Mouse (Mus musculus): ENCODE results near the gene Ptdss2.

The Ptdss2 gene

DNA sequence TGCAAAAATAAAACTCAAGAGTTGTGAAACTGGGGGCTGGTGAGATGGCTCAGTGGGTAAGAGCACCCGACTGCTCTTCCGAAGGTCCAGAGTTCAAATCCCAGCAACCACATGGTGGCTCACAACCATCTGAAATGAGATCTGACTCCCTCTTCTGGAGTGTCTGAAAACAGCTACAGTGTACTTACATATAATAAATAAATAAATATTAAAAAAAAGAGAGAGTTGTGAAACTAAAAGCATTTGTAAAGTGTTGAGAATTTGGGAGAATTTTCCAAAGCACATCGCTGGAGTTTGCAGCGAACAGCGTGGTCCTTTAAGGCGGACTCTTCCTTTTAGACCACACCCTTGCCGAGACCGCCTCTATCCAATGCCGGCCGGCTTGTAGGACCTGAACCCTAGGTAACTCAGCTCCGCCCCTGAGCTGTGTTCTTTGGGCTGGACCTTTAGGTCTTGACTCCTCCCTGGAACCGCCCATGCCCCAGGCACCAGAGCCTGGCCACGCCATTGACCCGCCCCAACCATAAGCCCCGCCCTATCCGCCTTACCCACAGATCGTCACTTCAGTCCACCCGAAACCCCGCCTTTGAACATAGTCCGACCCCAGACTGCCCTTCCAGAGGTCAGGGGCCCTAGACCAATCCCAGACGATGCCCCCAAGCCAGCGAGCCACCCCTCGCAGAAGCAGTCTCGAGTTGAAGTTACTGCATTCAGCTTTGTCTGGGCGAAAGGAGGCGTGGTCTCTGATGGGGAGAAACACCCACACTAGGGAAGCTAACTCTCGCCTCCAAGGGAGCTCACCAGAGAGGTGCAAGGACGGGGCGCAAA lies 721 bp downstream of the Ptdss2 start:
- peak; percentile 96 for DNase-seq (ENCODE audit: low read depth, low spot score)

DNA sequence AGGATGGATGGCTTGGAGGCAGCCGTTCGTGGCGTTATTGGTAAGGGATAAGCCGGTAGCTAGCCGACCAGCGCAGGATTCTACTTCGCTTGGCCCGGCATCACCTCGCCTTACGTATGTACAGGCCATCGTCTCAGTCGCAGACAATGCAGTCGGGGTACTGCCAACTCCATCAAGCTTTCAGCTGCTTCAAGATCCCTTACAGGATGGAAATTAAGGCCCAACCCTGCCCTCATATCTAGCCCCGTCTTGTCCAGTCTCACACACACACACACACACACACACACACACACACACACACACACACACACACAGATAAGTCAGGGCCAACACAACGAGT lies 1.3 kb downstream of the Ptdss2 start:
- no peak for DNase-seq (ENCODE audit: low read depth, low spot score)

DNA sequence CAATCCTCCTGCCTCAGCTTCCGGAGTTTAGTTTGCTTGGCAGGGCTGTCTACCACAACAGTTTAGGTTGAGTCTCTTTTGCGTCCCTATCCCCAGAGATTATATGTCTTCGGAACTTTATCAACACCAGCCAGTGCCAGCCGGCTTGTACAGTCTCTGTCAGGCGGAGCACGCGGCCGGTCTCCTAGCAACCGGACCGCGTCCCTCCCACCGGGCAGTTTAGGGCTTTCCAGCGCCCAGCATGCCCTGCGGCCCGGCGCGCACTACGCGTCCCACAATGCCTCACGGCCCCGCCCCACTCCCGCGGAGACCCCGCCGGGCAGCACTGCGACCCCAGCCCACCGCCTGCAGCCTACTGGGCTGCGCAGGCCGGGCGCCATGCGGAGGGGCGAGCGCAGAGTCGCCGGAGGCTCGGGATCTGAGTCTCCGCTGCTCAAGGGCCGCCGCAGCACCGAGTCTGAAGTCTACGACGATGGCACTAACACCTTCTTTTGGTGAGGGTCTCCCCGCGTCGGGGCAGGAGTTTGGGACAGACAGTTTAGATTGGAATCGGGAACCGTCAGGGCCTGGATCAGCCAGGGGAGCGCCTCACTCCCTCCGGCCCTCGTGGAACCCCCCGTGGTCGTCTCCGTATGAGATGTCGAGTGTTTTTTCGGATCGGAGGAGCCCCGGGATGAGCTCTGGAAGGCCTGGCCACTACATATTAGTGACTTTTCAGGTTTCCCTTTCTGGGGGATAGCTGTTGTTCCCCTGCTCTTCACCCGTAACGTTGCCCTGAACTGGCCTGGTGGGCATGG lies 9.0 kb downstream of the Ptdss2 start:
- peak; percentile 90 for DNase-seq (ENCODE audit: low read depth, low spot score)

DNA sequence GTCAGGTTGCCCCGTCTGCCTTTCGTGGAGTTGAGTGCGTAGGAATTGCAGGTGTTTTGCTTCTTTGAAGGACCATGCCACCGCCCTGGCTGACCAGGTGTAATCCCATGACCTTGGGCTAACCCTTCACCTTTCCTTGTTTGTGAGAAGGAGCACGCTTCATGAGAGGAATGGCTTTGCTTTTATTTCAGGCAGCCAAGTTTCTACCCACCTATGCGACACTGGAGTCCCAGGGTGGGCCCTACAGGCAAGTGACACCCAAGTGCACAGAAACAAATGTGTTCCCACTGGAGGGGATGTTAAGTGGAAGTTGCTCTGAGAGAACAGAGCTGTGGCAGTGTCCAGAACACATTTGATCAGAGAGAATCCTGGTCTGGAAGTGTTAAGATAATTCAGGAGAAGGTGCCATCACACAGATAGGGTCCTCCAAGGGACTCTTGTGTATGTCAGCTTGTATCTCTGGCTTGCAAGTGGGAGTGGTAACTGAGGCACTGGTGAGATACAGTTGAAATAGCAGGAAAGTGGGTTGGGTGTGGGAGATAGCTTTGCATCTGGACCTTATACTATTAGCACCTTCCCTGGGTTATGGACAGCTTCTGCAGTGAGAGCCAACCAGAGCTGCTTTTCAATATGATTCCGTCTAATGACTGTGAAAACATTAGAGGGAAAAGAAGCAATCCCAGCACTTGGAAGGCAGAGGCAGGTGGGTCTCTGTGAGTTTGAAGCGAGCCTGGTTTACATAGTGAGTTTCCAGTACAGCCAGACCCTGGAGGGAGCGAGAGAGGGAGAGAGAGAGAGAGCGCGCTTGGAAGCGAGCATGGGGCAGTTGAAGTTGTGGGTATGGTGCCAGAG lies 9.9 kb downstream of the Ptdss2 start:
- no peak for DNase-seq (ENCODE audit: low read depth, low spot score)

DNA sequence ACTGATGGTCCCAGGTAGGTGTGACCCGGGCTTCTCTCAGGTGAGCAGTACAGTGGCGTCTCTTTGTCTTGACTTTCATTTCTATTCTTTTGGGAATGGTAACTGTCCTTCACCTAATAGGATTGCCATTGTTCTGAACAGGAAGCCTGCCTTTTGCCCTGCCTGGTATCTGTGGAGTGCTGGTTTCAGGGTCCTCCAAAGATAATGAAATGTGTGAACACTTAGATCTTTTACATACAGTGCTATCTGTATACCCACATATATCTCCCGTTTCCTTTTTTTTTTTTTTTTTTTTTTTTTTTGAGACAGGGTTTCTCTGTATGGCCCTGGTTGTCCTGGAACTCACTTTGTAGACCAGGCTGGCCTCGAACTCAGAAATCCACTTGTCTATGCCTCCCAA lies 19.1 kb downstream of the Ptdss2 start:
- no peak for DNase-seq (ENCODE audit: low read depth, low spot score)

DNA sequence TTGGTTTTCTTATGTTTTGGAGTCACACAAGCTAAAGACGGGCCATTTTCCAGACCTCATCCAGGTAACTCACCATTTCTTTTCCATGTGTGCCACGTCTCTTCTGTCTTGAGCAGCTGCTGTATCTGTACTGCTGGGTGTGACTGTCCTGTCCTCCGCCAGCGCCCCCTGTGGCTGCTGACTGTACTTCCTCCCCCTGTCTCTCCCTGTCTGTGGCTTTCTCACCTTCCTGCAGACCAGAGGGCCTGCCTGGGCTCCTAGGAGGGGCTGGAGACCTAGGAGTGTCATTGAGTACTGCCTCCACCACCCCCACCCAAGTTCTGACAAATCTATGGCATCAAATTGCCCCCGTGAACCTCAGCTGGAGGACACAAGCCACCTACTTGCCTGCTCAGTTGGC lies 20.9 kb downstream of the Ptdss2 start:
- no peak for DNase-seq (ENCODE audit: low read depth, low spot score)

DNA sequence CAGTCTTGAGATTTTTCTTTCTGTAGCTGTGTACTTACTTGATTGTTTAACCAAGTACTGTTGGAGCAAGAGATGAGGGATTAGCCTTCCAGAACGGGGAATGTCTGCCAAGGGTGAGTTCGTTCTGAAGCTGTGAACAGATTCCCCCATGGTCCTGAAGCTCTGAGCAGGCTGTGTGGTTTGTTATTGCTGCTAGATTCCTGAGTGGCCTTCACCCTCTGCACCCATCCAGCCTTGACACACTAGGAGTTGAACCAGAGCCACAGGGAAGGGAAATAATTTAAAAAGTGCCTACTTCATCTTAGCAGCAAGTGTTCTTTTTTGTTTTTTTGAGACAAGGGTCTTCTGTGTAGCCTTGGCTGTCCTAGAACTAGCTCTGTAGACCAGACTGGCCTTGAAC lies 21.7 kb downstream of the Ptdss2 start:
- no peak for DNase-seq (ENCODE audit: low read depth, low spot score)

DNA sequence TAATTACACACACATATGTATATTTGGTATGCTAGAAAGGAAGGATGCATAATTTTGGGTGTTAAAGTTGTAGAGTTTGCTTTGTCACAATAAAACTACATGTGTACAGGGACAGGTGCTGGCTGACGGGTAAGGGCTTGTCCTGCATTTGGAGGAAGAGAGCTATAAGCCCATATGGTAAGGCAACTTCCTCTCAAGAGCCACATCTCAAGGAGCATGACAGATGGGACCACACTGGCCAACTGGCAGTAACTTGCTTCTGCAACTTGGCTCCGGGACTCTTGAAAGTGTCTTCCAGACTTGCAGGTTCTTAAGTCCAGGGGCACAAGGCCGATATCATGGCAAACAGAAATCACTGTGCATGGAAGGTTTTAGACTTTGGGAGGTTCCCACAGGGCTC lies 22.5 kb downstream of the Ptdss2 start:
- no peak for DNase-seq (ENCODE audit: low read depth, low spot score)

DNA sequence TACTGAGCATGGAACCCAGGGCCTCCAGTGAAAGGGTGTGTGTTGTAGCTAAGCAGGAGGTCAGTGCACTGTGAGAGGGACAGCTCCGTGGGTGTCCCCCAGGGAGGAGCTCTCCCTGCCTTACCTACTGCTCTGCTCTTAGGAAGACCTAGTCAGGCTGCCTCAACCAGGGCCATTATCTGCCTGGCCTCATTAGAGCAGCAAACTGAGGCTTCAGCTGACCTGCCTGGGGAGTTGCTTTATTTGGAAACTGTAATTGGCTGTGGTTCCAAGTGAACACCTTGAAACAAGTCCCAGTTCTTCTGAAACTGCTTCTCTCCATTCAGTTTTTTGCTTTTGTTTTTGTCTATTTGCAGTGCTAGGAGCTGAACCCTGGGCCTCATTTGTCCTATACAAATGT lies 23.2 kb downstream of the Ptdss2 start:
- DNase-seq (ENCODE audit: low read depth, low spot score), result no peak

DNA sequence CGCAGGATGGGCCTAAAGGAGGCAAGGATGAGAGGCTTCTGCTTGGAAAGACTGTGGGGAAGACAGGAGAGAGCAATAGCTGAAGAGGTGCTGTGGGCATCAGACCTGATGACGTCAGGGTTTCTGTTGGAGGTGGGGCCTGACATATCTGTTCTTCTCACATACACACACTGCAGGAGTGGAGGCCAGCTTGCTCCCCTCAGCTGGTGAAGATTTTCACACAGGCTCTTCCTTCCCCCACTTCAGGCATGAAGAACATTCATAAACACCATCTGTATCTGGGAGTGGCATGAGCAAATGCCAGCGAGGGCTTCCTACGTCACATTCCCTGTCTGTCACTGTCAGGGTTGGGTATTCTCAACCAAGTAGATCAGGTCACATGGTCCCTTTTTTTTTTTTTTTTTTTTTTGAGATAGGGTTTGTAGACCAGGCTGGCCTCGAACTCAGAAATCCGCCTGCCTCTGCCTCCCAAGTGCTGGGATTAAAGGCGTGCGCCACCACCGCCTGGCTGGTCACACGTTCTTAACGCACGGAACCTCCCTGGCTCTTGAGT lies 23.9 kb downstream of the Ptdss2 start:
- DNase-seq (ENCODE audit: low read depth, low spot score), result no peak

DNA sequence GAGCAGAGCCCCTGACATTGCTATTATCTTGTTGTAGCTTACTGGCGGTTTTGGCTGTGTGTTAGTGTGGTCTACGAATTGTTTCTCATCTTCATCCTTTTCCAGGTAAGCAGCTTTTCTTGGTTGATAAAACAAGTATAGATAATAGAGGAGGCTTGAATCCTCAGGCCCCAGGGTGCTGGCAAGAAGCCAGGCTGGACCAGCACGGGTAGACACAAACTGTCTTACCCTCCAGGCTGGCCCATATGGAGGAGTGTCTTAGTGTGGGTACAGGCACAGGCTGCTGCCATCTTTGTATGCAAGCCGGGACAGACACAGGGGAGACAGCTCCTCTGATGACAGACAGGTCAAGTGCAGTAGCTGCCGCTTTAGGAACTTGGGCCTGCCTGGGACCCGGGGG lies 24.9 kb downstream of the Ptdss2 start:
- DNase-seq (ENCODE audit: low read depth, low spot score), result no peak

DNA sequence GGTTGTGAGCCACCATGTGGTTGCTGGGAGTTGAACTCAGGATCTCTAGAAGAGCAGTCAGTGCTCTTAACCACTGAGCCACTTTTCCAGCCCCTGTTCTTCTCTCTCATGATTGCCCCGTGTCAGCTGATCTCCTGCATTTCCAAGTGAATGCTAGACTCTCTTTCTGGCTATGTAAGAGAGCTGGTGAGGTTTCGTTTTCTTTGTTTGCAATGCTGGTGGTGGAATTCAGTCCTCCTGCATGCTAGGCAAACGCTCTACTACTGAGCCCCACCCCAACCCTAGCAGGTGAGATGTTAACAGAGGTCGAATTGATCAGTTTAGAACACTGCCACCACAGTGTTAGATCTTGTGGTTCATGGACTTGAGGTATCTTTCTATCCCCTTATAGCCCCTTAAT lies 26.5 kb downstream of the Ptdss2 start:
- no peak for DNase-seq (ENCODE audit: low read depth, low spot score)

DNA sequence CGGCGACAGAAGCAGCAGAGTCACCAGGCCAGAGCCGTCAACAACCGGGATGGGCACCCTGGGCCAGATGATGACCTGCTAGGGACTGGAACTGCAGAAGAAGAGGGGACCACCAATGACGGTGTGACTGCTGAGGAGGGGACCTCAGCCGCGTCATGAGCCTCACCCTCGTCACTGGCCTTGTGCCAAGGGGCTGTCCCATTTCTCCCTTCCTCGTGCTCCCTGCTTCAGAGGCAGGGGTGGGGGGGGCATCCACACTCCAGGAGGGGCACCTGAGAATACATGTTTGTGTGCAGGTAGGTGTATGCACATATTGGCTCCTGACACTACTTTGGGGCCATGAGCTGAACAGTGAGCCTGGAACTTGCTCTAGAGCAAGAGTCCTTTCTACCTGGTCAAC lies 33.2 kb downstream of the Ptdss2 start:
- no peak for DNase-seq (ENCODE audit: low read depth, low spot score)

DNA sequence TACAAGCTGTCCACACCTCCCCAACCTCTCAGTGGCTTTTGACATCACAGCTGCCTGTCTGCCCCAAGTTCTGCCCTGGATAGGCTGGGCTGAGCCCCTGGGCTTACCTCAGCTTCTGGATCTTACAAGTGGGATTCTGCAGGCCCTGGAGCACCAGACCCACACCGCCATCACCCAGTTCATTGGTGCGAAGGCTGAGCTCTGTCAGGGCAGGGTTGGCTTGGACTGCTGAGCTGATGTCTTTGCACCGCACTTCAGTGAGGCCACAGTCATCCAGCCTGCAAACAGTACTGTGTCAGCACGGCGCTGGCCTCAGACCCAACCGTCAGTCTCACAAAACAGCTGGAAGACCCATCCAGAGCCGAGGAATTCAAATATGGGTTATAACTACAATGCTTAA lies 42.2 kb downstream of the Ptdss2 start:
- DNase-seq (ENCODE audit: low read depth, low spot score), result no peak

DNA sequence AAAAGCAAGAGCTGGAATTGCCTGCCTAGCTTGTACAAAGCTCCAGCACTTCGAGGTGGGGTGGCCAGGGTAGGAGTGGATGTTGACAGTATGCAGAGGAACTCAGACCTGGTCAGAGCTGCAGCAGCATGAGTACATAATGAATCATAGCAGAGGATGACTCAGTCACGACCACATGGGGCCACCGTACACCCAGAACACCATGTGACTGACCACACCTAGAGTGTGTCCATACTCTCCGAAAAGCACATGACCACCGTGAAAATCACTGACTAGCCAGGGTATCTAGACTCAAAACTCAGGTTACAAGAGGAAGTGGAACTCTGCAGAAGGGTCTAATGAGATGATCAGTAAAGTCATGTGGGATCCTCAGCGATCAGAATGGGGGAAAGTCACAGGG lies 42.7 kb downstream of the Ptdss2 start:
- DNase-seq (ENCODE audit: low read depth, low spot score), result no peak

DNA sequence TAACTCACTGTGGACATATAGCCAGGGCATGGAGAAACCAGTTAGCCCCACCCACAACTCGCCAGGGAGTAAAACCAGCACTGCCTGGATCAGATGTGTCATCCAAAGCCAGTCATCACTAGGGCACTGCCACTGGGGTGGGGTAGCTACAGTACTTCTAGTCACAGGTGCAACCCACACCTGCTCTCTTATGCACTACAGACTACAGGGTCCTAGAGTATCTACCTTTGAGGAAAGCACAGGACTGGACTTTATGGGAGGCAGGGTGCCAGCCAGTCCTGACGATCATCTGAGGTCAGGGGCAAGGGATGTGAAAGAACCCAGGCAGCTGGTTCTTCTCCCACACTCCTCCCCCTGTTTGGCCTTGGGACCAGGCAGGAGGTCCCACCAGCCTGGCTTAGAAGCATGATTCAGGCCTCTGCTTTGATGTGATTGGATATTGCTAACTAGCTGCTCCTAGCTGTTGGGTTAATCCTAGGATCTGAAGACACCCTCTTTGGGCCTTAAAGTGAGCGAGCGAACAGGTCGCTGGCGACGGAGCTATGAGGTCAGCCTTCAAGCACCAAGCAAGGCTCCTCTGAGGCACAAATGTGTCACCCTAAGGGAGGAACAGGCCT lies 45.8 kb downstream of the Ptdss2 start:
- no peak for DNase-seq (ENCODE audit: low read depth, low spot score)

DNA sequence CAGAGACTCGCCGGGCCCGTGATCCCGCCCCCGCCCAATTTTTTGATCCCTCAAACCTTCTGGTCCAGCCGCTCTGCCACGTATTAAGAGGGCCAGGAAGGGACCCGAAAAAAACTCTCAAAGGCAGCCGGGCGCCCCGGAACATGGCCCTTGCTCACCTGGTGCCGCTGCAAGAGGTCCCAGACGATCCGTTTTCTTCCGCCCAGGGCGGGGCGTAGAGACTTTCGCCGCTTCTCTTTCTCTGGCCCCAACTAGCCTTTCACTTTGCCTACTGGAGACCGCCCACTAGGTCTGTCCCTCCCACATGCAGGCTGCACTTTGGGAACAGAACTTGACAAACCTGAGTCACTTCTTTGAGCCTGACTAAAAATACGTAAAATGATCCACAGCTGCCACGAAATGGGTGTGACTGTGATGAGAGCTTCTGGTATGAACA lies 46.4 kb downstream of the Ptdss2 start:
- peak; percentile 29 for DNase-seq (ENCODE audit: low read depth, low spot score)

DNA sequence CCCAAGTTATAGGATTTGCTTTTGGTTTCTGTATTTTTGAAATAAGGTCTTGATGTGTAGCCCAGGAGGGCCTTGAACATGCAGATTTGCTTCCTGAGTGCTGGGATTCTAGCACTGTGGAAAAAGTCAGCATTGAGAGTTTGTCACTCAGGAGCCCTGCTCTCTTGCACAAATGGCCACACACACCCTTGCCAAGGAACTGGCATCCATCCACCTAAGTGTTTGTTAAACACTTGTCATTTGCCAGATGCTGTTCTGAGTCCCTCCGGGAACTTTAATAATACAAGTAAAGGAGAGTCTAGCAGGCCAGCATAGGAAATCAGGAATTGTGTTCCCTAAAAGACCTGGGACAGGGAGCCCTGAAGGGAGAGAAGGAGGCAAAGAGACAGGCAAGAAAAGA lies 47.1 kb downstream of the Ptdss2 start:
- DNase-seq (ENCODE audit: low read depth, low spot score), result no peak

DNA sequence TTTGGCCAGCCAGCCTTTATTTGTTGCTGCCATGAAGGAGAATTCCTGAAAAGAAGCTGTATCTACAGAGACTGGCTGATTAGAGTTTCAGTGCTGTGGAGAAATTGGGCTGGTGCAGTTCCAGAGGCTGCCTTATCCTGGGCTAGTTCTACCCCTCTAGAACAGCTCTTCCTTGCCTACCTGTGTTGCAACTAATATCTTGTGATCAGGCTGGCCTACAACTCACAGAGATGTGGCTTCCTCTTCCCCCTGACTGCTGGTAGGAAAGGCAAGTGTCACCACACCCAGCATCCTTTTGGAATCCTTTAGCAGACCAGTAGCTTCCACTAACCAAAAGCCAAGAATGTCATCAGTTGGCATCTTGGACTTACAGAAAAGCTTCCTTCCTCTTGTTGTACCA lies 47.7 kb downstream of the Ptdss2 start:
- no peak for DNase-seq (ENCODE audit: low read depth, low spot score)

DNA sequence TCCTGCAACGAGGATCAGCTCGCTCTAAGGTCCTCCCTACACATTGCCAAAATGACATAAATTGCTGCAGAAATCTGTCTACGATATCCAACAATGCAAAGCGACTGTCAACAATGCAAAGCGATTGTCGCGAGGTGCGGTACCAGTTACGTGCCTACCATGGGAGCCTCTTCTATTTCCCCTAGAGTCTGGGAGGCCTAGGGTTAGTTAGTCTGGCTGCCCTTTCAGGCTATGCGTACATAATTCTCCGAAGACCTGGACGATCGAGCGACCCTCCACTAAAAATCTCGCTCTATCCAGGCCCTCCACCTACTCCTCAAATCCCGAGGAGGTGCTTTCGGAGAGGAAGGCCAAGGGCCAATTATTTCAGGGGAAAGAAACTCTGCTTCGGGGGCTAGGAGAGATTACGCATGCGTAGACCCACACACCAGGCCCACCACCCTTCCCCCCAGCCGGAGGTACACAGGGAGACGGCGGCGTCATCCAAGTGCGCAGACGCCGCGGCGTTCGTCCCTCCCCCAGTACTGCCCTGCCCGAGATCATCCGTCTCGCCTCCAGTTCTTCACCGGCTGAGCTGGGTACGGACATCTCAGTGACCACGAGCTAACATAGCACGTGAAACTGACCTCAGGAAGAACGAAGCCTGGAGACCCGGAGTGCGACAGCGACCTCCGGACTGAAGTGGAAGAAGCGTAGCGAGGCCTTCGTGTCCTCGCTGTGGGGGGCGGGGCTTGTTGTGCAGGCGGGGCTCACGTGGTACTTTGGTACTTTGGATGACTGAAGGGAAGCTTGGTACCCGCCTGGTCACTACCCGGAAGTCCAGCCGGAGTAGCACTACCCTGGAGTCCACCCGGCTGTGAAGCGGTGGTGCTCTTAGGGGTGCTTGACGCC lies 50.2 kb downstream of the Ptdss2 start, which contains the start of gene Rnh1:
Rnh1 (minus strand) TSS at position 742 of the 891 bp plus-strand sequence.
- DNase-seq (ENCODE audit: low read depth, low spot score), result peak; percentile 91
